Mouse (Mus musculus): Measurements from ENCODE around the gene Jmjd6.

- no peak for TF ChIP-seq CTCF (IDR thresholded peaks at IDR 0.05)
- no peak for TF ChIP-seq EP300 (IDR thresholded peaks at IDR 0.05)
Measured at GRCm38 (mm10) chr11:116849587-116849986, 6.3 kb upstream of the Jmjd6 start.
